Mouse (Mus musculus) cortical plate, adult 2 months (tissue): Measurements from ENCODE around the gene Mllt10. TPM values are rescaled to one million over a fixed set of nuclear protein-coding genes. Genes with fewer than 3 reads are reported as not detected.

Experiments used
- H3K27ac ChIP-seq: fragments of 200-500 bp; 2 replicates; pipeline ENCODE4 v1.5.1; 2012; ENCODE audit warnings: low read length, control low read depth, inconsistent platforms; ENCODE audit not compliant: insufficient read depth
- H3K4me1 ChIP-seq: fragments of 200-500 bp; 2 replicates; pipeline ENCODE4 v1.6.1; 2011; ENCODE audit warnings: low read length; ENCODE audit not compliant: control insufficient read depth, insufficient read depth
- H3K4me3 ChIP-seq: fragments of 200-500 bp; 2 replicates; pipeline ENCODE4 v1.5.1; 2011; ENCODE audit warnings: mild to moderate bottlenecking, low read length, control low read depth; ENCODE audit not compliant: insufficient read depth
- CTCF ChIP-seq: fragments of 200-500 bp; IDR thresholded peaks from 2 replicates; pipeline ENCODE4 v1.5.1; 2011; ENCODE audit warnings: mild to moderate bottlenecking, control low read depth, low read length; ENCODE audit not compliant: insufficient read depth; ENCODE audit errors: extremely low read depth
- POLR2A ChIP-seq: fragments of 200-500 bp; IDR thresholded peaks from 2 replicates; pipeline ENCODE4 v1.6.1; 2011; ENCODE audit warnings: mild to moderate bottlenecking, low read length, control low read depth; ENCODE audit not compliant: insufficient read depth; ENCODE audit errors: extremely low read depth
- polyA plus RNA-seq: library from polyadenylated mRNA; depleted of rRNA; stranded (reverse); fragments of >200 nt; gene quantifications from 2 replicates; pipeline ENCODE4 v1.2.3, GENCODE M21; 2012; rRNA removed

Gene Mllt10
- polyA plus RNA-seq, 1 experiment = 38.0 TPM

DNA sequence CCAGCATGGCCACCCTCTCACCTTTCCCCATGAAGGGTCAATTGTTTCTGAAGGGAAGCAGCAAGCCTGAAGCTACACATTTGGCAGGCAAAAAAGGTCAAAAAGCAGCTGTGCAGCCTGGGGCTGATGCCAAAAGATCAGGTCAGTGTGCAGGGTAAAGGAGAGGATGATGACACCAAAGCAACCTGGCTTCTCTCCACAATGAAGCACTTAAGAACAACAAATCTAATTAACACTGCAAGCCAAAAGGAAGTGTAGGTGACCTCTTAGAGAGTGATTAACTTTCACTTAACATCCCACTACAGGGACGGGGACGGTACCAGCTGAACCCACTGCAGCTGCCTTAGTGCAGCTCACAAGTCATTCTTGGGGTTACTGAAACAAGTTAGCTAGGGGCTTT is 174.2 kb downstream of the Mllt10 start:
- TF ChIP-seq POLR2A = no peak
- no peak for TF ChIP-seq CTCF
- H3K4me1 ChIP-seq = no peaks in the 10 kb centered on the region; the same call in 1 of the 2 replicates
- no peak overlapping the region for H3K27ac ChIP-seq
- H3K4me3 ChIP-seq = no peak overlapping the region

DNA sequence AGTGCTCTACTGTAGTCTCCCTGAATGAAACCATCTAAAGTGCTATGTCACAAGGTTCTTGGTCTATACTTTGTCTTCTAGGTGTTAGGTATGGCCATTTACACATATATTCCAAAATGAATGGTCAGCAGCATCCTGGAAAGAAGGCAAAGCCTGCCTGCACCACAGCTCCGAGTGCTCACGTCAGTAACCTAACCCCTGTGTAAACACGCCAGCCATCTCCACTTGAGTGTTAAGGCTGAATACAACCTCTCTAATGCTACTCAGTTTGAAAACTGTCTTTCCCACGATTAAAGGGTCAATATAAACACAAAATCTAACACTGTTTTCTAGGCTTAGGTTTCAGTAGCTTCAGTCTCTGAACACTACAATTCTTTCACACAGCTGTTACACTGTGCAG is 176.1 kb downstream of the Mllt10 start:
- Histone ChIP-seq H3K4me1 (no peaks in the 10 kb centered on the region; the same call in 1 of the 2 replicates), H3K27ac (no peak overlapping the region), H3K4me3 (no peak overlapping the region)
- no peak for TF ChIP-seq CTCF

DNA sequence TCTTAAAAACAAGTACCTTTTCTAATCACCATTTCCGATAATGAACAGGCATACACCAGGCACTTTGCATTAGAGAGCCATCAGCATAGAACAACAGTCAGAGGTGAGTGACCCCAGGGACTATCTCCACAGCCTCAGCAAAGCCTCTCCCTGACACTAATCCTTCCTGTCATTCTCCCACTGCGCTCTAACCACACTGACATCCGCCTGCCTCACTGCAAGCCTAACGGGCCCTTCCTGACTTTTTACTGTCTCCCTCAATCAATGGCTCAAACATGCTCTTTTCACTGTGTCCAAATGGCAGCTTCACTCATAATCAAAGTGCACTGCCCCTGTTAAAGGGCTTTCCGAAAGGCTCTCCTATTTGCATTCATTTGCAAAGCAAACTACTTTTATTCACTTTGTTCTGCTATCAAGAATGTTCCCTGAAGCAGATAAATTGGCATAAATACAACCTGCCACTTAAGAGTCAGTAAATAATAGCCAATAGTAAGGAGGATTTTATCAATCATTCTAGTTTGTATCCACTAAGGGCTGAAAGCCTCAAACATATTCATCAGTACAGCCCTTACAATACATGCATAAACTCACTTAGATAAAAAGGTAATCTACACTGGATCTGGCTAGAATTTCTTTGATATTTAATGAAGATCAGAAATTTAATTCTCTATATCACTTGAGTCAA is 178.0 kb downstream of the Mllt10 start:
- Histone ChIP-seq H3K4me3 (no peak overlapping the region), H3K4me1 (no peaks in the 10 kb centered on the region; the same call in 1 of the 2 replicates), H3K27ac (no peak overlapping the region)
- TF ChIP-seq CTCF = no peak
- TF ChIP-seq POLR2A = no peak

DNA sequence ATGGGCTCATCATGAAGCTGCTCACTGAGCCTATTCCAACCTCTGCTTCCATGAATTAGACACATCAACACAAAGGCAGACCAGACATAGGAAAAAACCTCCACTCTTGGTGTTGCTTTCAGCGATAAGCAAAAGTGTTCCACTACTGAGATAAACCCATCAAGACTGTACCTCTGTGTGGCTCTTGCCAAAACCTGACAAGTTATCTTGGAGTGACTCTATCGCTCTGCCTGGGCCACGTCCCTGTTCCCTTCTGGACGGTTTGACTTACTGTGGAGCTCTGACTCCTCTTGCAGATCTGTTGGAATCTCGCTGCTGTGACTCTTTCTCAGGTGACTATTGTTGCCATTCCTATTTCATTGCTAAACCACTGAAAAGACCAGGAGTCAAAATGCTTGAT is 180.5 kb downstream of the Mllt10 start:
- H3K4me1 ChIP-seq = no peaks in the 10 kb centered on the region; the same call in 1 of the 2 replicates
- no peak overlapping the region for H3K4me3 ChIP-seq
- no peak for TF ChIP-seq CTCF
- TF ChIP-seq POLR2A = no peak
- H3K27ac ChIP-seq = no peak overlapping the region

DNA sequence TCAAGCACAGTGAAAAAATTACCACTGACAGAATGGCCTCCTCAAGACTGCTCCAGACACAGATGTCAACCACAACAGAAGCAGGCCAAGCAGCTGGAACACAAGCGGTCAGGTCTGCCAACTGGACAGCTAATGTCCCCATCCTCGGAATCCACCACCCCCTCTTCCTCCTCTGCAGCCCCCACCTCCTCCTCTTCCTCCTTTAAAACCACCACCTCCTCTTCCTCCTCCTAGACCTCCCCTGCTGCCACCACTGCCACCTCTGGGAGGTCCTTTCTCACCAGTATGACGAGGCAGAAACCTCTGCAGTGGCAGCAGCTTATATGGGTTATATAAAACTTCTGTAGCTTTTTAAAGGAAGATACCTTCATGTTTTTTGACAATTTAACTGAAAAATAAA is 194.2 kb downstream of the Mllt10 start:
- Histone ChIP-seq H3K27ac (no peak overlapping the region), H3K4me1 (no peaks in the 10 kb centered on the region), H3K4me3 (no peak overlapping the region)
- TF ChIP-seq CTCF (no peak), POLR2A (no peak)

Other genes starting within 250 kb of the Mllt10 start
- gene H2al2a, start 58.3 kb upstream of the Mllt10 start, polyA plus RNA-seq = 0.32 TPM in 1 of 2 replicates, not detected in the other
- 1.9 and 2.1 TPM in 2 replicates for gene A930004D18Rik, start 17.5 kb upstream of the Mllt10 start, polyA plus RNA-seq
- gene Skida1, start 6.2 kb upstream of the Mllt10 start, polyA plus RNA-seq = 5.4 and 7.4 TPM in 2 replicates